Mouse (Mus musculus): ENCODE results near the gene Fam155a.

DNA sequence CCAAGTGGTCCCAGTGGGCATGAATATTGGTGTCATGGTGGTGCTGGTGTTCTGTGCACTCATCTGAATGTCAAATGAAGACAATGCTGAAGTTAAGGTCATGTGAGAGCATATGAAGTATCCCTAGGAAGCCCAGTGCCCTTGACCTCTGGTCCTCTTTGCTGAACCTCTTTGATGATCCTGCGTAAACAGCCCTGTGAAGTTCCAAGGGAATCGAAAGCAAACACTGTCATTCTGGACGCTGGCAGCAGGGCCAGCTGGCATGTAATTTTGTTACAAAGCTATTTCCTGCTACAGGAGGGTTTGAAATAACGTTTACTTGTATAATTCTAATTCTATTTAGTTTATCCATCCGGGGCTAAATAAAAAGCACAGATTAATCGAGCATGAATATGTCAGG, 270.2 kb downstream of the Fam155a start:
- TF ChIP-seq CTCF (IDR thresholded peaks at IDR 0.05; ENCODE audit: low read depth), result no peak
- TF ChIP-seq EP300 (optimal IDR thresholded peaks at IDR 0.05), result no peak

Measured in stomach, postnatal 0 days (tissue).